Mouse (Mus musculus) G1E (cell line): ENCODE measurements around the gene Ccndbp1. TPM values are rescaled to one million over a fixed set of nuclear protein-coding genes. Genes with fewer than 3 reads are reported as not detected.
"Not testable (repeated sequence)": the region's sequence is repeated elsewhere in the genome, so short reads cannot be mapped to it uniquely, and the experiment has no call there.

Source experiments
- ATAC-seq: 2 replicates; pipeline ENCODE4 v1.8.0; 2016; ENCODE audit warnings: mild to moderate bottlenecking; ENCODE audit not compliant: insufficient number of reproducible peaks, poor library complexity, low FRiP score, severe bottlenecking; ENCODE audit errors: extremely low read depth
- DNase-seq: peaks from one replicate; pipeline ENCODE4 v3.0.0; 2012; ENCODE audit warnings: low spot score
- H3K27me3 ChIP-seq: 2 replicates; pipeline ENCODE4 v1.6.1; 2012; ENCODE audit warnings: mild to moderate bottlenecking, low read length, inconsistent platforms; ENCODE audit not compliant: insufficient read depth
- H3K36me3 ChIP-seq: replicated peaks from 2 replicates; pipeline ENCODE3; 2012; ENCODE audit warnings: mild to moderate bottlenecking, inconsistent platforms
- H3K4me1 ChIP-seq: 2 replicates; pipeline ENCODE4 v1.6.1; 2012; ENCODE audit warnings: low read depth, low read length, inconsistent platforms, mixed read lengths; ENCODE audit not compliant: insufficient read depth
- H3K4me3 ChIP-seq: 2 replicates; pipeline ENCODE4 v1.5.1; 2012; ENCODE audit warnings: low read depth, mild to moderate bottlenecking, inconsistent platforms, low read length, moderate library complexity, mixed read lengths
- H3K9me3 ChIP-seq: replicated peaks from 2 replicates; pipeline ENCODE4 v1.6.1; 2012; ENCODE audit warnings: inconsistent platforms
- CTCF ChIP-seq: IDR thresholded peaks from 2 replicates; pipeline ENCODE4 v1.5.1; 2012; ENCODE audit warnings: low read depth, low read length, inconsistent platforms, mixed read lengths
- GATA1 ChIP-seq: IDR thresholded peaks from 2 replicates; pipeline ENCODE4 v1.6.1; 2012; ENCODE audit warnings: borderline replicate concordance, low read length, inconsistent platforms, mixed read lengths
- GATA2 ChIP-seq: IDR thresholded peaks from 2 replicates; pipeline ENCODE4 v1.6.1; 2012; ENCODE audit warnings: low read depth, low read length, inconsistent platforms, borderline replicate concordance
- POLR2AphosphoS5 ChIP-seq: IDR thresholded peaks from 2 replicates; pipeline ENCODE4 v1.6.1; 2012; ENCODE audit warnings: low read depth, low read length, inconsistent platforms; ENCODE audit not compliant: insufficient replicate concordance
- TAL1 ChIP-seq: conservative IDR thresholded peaks from 2 replicates; pipeline ENCODE4 v1.6.1; 2012; ENCODE audit warnings: low read depth, low read length, inconsistent platforms, mixed read lengths
- polyA plus RNA-seq: library from polyadenylated mRNA; stranded (reverse); fragments of >175 nt; gene quantifications from 2 replicates; pipeline ENCODE4 v1.2.3, GENCODE M21; 2012
- total RNA-seq, 2 experiments: library from RNA; stranded (forward) in 1 of 2; stranded (reverse) in 1 of 2; fragments of 200-1000 nt in 1 of 2; fragments of >200 nt in 1 of 2; fragmentation: Nextera tagmentation in 1 of 2; gene quantifications; 2 replicates each; pipeline ENCODE4 v1.2.3; 2014 to 2017

Gene Ccndbp1
- total and polyA plus RNA-seq, 3 experiments: 14.7 to 66.2 (median 55.4) TPM

DNA sequence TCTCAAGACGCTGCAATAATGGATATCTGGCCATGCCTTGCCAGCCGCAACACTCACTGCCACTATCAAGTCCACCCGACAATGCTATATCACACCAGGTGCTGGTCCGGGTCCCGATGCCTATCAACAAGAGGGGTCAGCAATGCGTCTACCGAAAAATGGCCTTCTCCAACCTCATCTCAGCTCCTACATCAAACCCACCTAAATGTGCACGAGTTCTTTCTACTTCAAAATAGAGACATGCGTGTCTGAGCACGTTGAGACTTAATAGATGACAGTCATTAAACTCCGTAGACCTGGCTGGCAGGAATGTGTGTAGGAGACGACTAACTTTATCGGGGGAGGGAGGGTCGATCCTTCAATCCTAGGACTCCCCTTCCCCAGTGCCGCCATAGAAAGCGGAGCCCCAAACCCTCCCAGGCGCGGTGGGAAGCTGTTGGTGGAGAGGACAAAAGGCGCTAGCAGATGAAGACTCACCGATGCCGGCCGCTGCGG lies 38.1 kb upstream of the Ccndbp1 start:
- H3K4me1 ChIP-seq: peaks cover 31% of the 10 kb centered on the region
- no peak for ATAC-seq
- no peaks in the 10 kb centered on the region for H3K27me3 ChIP-seq
- TF ChIP-seq TAL1: no peak
- peak overlapping the region; percentile 89 for H3K4me3 ChIP-seq
- no peaks in the 10 kb centered on the region for H3K9me3 ChIP-seq
- peak; percentile 10 for DNase-seq
- peaks cover 19% of the 10 kb centered on the region for H3K36me3 ChIP-seq

DNA sequence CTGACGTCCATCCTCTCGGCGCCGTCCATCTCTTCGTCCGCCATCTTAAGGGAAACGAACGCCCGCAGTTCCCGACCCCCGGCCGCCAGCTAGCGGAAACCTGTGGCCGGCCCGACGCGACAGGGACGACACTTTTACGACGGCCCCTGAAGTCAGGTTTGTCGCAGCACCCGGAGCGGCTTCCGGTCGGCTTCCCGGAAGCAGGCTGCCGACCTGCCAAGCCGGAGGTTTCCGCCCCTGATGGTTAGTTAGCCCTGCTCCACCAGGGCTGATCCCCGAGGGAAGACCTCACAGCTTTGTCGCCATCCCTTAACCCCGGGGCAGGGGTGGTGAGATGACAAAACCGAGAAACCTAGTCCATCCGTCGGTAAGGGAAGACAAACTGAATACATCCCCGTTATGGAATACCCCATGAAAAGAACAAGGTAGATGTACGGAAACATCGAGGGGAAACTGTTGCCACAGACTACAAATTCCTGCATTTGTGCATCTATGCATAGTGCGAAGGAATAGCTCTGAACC lies 37.6 kb upstream of the Ccndbp1 start, which contains the start of gene Ubr1:
Ubr1 (minus strand) TSS at position 157 of the 522 bp plus-strand sequence.
- TF ChIP-seq POLR2AphosphoS5 (no peak), TAL1 (no peak), CTCF (no peak), GATA2 (no peak), GATA1 (no peak)
- Histone ChIP-seq H3K36me3 (peaks cover 17% of the 10 kb centered on the region), H3K9me3 (no peaks in the 10 kb centered on the region), H3K4me1 (peaks cover 31% of the 10 kb centered on the region), H3K27me3 (no peaks in the 10 kb centered on the region), H3K4me3 (peak within 1 kb of the TSS; percentile 89)
- ATAC-seq (peak; percentile 79), DNase-seq (peak; percentile 91)

DNA sequence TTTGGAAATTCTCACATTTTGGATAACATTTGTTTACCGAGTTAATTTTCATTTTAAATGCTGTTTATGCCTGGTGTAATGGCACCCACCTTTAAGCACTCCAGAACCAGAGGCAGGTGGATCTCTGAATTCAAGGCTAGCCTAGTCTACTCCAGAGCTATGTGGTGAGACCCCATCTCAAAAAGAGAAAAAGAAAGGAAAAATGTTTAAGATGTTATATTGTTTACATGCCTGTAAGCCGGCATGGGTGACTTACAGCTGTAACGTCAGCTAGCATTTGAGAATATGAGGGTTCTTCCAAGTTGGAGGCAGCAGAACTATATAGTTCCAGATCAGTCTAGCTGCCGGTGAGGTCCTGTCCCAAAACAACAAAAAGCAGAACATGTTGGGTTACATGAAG lies 36.4 kb upstream of the Ccndbp1 start:
- H3K27me3 ChIP-seq: no peaks in the 10 kb centered on the region
- peaks cover 8% of the 10 kb centered on the region for H3K36me3 ChIP-seq
- no peaks in the 10 kb centered on the region for H3K9me3 ChIP-seq
- no peak for TF ChIP-seq POLR2AphosphoS5
- TF ChIP-seq GATA2: no peak
- no peak for TF ChIP-seq CTCF
- TF ChIP-seq GATA1: no peak
- no peak for TF ChIP-seq TAL1
- peaks cover 26% of the 10 kb centered on the region for H3K4me1 ChIP-seq
- no peak for ATAC-seq
- H3K4me3 ChIP-seq: no peak overlapping the region; the same call in 1 of the 2 replicates
- DNase-seq: no peak

DNA sequence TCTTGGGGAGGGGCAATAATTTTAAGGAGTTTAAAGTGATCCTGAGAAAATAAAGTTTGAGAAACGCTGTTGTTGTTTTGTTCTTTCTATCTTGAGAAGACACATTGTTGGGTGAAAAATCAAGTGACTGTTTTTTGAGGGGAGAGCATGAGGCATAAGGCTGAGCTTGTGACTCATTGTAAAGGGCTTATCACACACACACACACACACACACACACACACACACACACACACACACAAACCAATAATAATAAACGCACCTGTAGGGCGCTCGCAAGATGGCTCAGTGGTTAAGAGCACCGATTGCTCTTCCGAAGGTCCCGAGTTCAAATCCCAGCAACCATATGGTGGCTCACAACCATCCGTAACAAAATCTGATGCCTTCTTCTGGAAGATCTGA lies 35.9 kb upstream of the Ccndbp1 start:
- not testable (repeated sequence) for H3K27me3 ChIP-seq, H3K36me3 ChIP-seq, DNase-seq, H3K9me3 ChIP-seq, H3K4me3 ChIP-seq, ATAC-seq
- peaks cover 26% of the 10 kb centered on the region for H3K4me1 ChIP-seq

DNA sequence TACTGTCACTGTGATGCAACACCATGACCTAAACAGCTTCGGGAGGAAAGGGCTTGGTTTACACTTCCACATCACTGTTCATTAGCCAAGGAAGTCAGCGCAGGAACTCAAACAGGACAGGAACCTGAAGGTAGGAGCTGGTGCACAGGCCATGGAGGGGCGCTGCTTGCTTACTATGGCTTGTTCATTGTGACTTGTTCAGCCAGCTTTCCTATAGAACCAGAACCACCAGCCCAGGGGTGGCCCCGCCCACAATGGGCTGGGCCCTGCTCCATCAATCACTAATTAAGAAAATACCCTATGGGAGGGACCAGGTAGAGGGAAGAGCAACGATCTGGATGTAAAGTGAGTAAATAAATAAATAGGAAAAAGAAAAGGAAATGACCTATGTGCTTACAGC lies 35.2 kb upstream of the Ccndbp1 start:
- no peaks in the 10 kb centered on the region for H3K27me3 ChIP-seq
- no peaks in the 10 kb centered on the region for H3K9me3 ChIP-seq
- H3K36me3 ChIP-seq: no peaks in the 10 kb centered on the region
- H3K4me3 ChIP-seq: no peak overlapping the region
- H3K4me1 ChIP-seq: peaks cover 28% of the 10 kb centered on the region
- ATAC-seq: no peak
- TF ChIP-seq TAL1 (no peak), GATA1 (no peak), CTCF (no peak), GATA2 (no peak), POLR2AphosphoS5 (no peak)
- no peak for DNase-seq

DNA sequence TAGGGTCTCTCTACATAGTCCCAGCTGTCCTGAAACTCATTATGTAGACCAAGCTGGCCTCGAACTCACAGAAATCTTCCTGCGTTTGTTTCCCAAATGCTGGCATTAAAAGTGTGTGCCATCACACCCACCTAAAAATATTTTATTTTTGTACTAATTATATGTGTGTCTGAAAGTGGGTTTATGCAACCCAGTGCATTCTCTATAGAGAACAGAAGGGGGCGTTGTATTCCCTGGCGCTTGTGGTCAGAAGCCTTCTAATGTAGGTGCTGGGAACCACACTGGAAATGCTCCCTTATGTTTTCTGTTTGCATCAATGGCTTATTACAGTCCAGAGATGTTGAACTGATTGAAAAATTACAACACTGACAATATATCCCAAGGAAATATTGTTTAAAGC lies 31.9 kb upstream of the Ccndbp1 start:
- DNase-seq (peak; percentile 24), ATAC-seq (no peak)
- Histone ChIP-seq H3K4me3 (no peak overlapping the region), H3K4me1 (peaks cover 19% of the 10 kb centered on the region), H3K27me3 (no peaks in the 10 kb centered on the region), H3K36me3 (peaks cover 13% of the 10 kb centered on the region), H3K9me3 (no peaks in the 10 kb centered on the region)
- no peak for TF ChIP-seq TAL1
- no peak for TF ChIP-seq GATA1
- no peak for TF ChIP-seq POLR2AphosphoS5
- peak; percentile 17; the same call in 1 of the 2 replicates for TF ChIP-seq CTCF
